Mouse (Mus musculus) lung, embryonic 14.5 days (tissue): ENCODE data around the gene Itprid2. TPM values are rescaled to one million over a fixed set of nuclear protein-coding genes. Genes with fewer than 3 reads are reported as not detected.

Experiments
- ATAC-seq: fragments of 200-750 bp; cut with Nextera tagmentation; 2 replicates; pipeline ENCODE4 v1.8.0; 2017; ENCODE audit warnings: mild to moderate bottlenecking, moderate TSS enrichment, moderate library complexity; ENCODE audit not compliant: insufficient read depth
- DNase-seq: peaks from one replicate; pipeline ENCODE4 v3.0.0-alpha.2; 2015
- H3K27ac ChIP-seq: fragments of 300-500 bp; sonication (generic); 2 replicates; pipeline ENCODE4 v1.5.1; 2014; ENCODE audit warnings: low read depth, mild to moderate bottlenecking, moderate library complexity
- H3K27me3 ChIP-seq: fragments of 300-500 bp; sonication (generic); 2 replicates; pipeline ENCODE4 v1.6.1; 2014; ENCODE audit warnings: low read length, control low read depth; ENCODE audit not compliant: insufficient read depth
- H3K36me3 ChIP-seq: fragments of 300-500 bp; sonication (generic); 2 replicates; pipeline ENCODE4 v1.6.1; 2014; ENCODE audit warnings: control low read depth; ENCODE audit not compliant: insufficient read depth
- H3K4me1 ChIP-seq: fragments of 300-500 bp; sonication (generic); 2 replicates; pipeline ENCODE4 v1.6.1; 2014; ENCODE audit warnings: antibody characterized with exemption, control low read depth; ENCODE audit not compliant: insufficient read depth
- H3K4me2 ChIP-seq: fragments of 300-500 bp; sonication (generic); 2 replicates; pipeline ENCODE4 v1.6.1; 2014; ENCODE audit warnings: mild to moderate bottlenecking
- H3K4me3 ChIP-seq: fragments of 300-500 bp; sonication (generic); 2 replicates; pipeline ENCODE4 v1.5.1; 2014; ENCODE audit warnings: low read depth, low read length
- H3K9ac ChIP-seq: fragments of 300-500 bp; sonication (generic); 2 replicates; pipeline ENCODE4 v1.6.1; 2014
- H3K9me3 ChIP-seq: fragments of 300-500 bp; sonication (generic); 2 replicates; pipeline ENCODE4 v1.6.1; 2016; ENCODE audit warnings: low read depth, low read length, control low read depth
- CTCF ChIP-seq: IDR thresholded peaks from 2 replicates; pipeline ENCODE4 v1.5.1; 2016; ENCODE audit warnings: antibody characterized with exemption, low read depth
- WGBS: fragments of 180-500 bp; shearing (Covaris S2); extraction: QIAGEN DNeasy Blood & Tissue Kit; methylation state at CpG from one replicate; pipeline ENCODE4 v1.1.7; 2014; 5-methylcytosine and 5-hydroxymethylcytosine counted together
- polyA plus RNA-seq: library from polyadenylated mRNA; unstranded; fragments of >200 nt; fragmentation: Nextera tagmentation; extraction: Ambion mirVana; gene quantifications from 2 replicates; pipeline ENCODE4 v1.2.1, GENCODE M21; 2014

The Itprid2 gene
- polyA plus RNA-seq, 1 experiment from 2014 or later: 14.1 TPM

GRCm38 (mm10) chr2:79661486-79662104 is 26.4 kb downstream of the Itprid2 start:
- Histone ChIP-seq H3K36me3 (peaks cover 61% of the 10 kb centered on the region), H3K9me3 (no peaks in the 10 kb centered on the region), H3K4me1 (no peaks in the 10 kb centered on the region), H3K27me3 (no peaks in the 10 kb centered on the region), H3K27ac (no peak overlapping the region), H3K4me3 (no peak overlapping the region), H3K4me2 (no peak overlapping the region), H3K9ac (no peak overlapping the region)
- ATAC-seq (no peak), DNase-seq (no peak)
- WGBS: 68% methylated on average over 7 of the region's 7 CpGs
- no peak for TF ChIP-seq CTCF

- Histone ChIP-seq H3K27ac (no peak overlapping the region), H3K9ac (no peak overlapping the region), H3K4me3 (no peak overlapping the region), H3K9me3 (no peaks in the 10 kb centered on the region), H3K4me2 (no peak overlapping the region), H3K4me1 (no peaks in the 10 kb centered on the region), H3K27me3 (no peaks in the 10 kb centered on the region), H3K36me3 (peaks cover 47% of the 10 kb centered on the region)
- DNase-seq (no peak), ATAC-seq (peak; percentile 45; the same call in 1 of the 2 replicates)
- TF ChIP-seq CTCF: no peak
- 68% methylated on average over 3 of the region's 3 CpGs for WGBS
Observed at GRCm38 (mm10) chr2:79664532-79665286, 29.6 kb downstream of the Itprid2 start.

- WGBS: 36% methylated on average over 3 of the region's 3 CpGs
- H3K4me2 ChIP-seq: no peak overlapping the region
- H3K9ac ChIP-seq: no peak overlapping the region
- ATAC-seq (peak; percentile 80), DNase-seq (peak; percentile 38)
- peaks cover 47% of the 10 kb centered on the region for H3K36me3 ChIP-seq
- no peak overlapping the region for H3K4me3 ChIP-seq
- no peaks in the 10 kb centered on the region for H3K9me3 ChIP-seq
- H3K4me1 ChIP-seq: no peaks in the 10 kb centered on the region
- no peaks in the 10 kb centered on the region for H3K27me3 ChIP-seq
- no peak for TF ChIP-seq CTCF
- no peak overlapping the region; the same call in 1 of the 2 replicates for H3K27ac ChIP-seq
Observed at GRCm38 (mm10) chr2:79665492-79665891, 30.3 kb downstream of the Itprid2 start.

DNA sequence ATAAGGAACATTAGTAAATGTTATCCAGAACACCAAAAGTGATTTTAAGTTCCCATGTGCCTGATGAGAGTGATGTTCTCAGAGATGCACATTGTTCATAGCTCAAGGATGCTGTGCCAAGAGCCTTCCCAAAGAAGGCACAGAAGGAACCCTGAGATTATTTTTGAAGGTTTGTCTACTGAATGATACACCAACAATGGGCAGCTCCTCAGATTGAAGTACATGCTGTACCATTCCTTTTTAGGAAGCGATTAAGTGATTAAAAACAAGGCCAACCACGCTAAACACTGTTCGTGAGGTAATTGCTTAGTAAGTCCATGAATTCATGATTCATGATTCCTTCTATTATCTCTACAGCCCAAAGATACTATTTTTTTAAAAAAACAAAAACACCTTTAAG is 40.1 kb downstream of the Itprid2 start:
- H3K36me3 ChIP-seq: peaks cover 21% of the 10 kb centered on the region
- DNase-seq: no peak
- H3K4me1 ChIP-seq: no peaks in the 10 kb centered on the region
- H3K9ac ChIP-seq: no peak overlapping the region
- no peak for TF ChIP-seq CTCF
- no peaks in the 10 kb centered on the region for H3K27me3 ChIP-seq
- H3K4me2 ChIP-seq: no peak overlapping the region
- no peaks in the 10 kb centered on the region for H3K9me3 ChIP-seq
- no peak overlapping the region for H3K27ac ChIP-seq
- 93% methylated on average over 3 of the region's 3 CpGs for WGBS
- ATAC-seq: no peak
- no peak overlapping the region for H3K4me3 ChIP-seq

DNA sequence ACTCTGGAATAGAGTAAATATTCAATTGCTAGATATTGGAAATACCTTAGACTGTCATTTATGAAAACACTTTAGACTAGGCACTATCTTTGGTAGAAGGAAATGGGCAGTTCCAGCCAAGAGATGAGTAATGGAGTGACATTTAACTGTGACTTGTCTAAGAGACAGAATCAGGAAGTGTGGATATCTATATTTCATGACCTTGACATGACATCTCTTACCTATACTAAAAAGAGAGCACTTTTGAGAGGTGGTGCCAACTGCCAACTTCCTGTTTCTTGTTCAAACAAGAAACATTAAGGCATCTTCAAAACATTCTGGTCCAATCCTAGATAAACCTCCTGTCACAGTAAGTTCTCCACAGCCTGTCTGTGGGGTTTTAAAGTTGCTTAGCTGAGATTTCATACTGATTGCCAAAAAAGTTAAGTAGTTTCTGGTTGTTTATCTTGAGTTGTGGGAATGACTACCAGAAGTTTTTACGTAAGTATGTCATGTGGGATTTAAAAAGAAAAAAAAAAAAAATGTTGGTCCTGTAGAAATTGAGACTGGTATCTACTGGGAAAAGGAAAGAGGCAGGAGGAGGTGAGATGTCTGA is 42.6 kb downstream of the Itprid2 start:
- ATAC-seq: no peak

DNA sequence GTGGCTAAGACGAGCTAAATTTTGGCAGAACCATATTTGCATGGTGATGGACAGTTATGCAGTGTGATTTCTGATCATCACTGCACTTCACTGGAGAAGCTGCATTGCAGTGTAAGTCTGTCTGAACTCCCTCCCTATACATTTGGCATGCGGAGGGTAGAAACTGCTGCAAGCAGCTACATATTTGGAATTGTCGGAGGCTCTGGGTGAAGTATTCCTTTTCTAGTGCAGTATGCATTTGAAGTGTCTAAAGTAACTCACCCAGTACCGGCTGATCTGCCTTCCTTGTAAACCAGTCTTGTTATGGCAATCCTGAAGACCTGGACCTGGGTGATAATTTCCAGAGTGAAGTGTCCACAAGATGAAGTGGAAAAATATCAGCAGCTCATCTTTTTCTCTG is 46.5 kb downstream of the Itprid2 start:
- H3K27ac ChIP-seq: no peak overlapping the region
- H3K36me3 ChIP-seq: no peaks in the 10 kb centered on the region
- no peak overlapping the region for H3K4me3 ChIP-seq
- no peaks in the 10 kb centered on the region for H3K27me3 ChIP-seq
- DNase-seq (no peak), ATAC-seq (no peak)
- 43% methylated on average over 4 of the region's 4 CpGs for WGBS
- no peak overlapping the region for H3K9ac ChIP-seq
- no peaks in the 10 kb centered on the region for H3K4me1 ChIP-seq
- no peak for TF ChIP-seq CTCF
- H3K4me2 ChIP-seq: no peak overlapping the region
- no peaks in the 10 kb centered on the region for H3K9me3 ChIP-seq

More for the DNA sequence above, 42.6 kb downstream of the Itprid2 start:
- Histone ChIP-seq H3K9ac (no peak overlapping the region), H3K4me1 (no peaks in the 10 kb centered on the region), H3K36me3 (peaks cover 8% of the 10 kb centered on the region; the same call in 1 of the 2 replicates), H3K4me3 (no peak overlapping the region), H3K4me2 (no peak overlapping the region), H3K9me3 (no peaks in the 10 kb centered on the region), H3K27me3 (no peaks in the 10 kb centered on the region), H3K27ac (no peak overlapping the region)
- TF ChIP-seq CTCF: no peak
- no peak for DNase-seq
- WGBS: 43% methylated on average over 1 of the region's 1 CpGs

- no peaks in the 10 kb centered on the region for H3K4me1 ChIP-seq
- 95% methylated on average over 4 of the region's 4 CpGs for WGBS
- H3K9me3 ChIP-seq: no peaks in the 10 kb centered on the region
- DNase-seq (no peak), ATAC-seq (no peak)
- no peaks in the 10 kb centered on the region for H3K36me3 ChIP-seq
- H3K27ac ChIP-seq: no peak overlapping the region
- H3K4me2 ChIP-seq: no peak overlapping the region
- H3K4me3 ChIP-seq: no peak overlapping the region
- TF ChIP-seq CTCF: no peak
- H3K27me3 ChIP-seq: no peaks in the 10 kb centered on the region
- no peak overlapping the region for H3K9ac ChIP-seq
Observed at GRCm38 (mm10) chr2:79683258-79683657, 48.1 kb downstream of the Itprid2 start.
